Mouse (Mus musculus): ENCODE results near the gene Ngrn.

DNA sequence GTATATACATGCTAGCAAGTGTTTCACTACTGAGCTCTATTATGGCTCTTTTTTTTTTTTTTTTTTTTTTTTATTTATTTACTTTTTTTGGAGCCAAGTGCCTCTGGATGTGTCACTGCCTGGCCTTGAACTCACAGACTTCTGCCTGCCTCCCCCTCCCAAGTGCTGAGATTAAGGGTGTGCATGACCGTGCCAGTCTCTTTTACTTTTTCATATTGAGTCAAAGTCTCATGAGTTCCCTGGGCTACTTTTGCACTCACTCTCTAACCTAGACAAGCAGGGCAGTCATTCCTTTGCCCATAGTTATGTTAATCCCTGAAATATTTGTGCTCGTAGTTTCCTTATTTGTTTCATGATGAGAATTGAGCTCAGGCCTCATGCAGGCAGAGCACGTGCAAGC is 20.6 kb downstream of the Ngrn start:
- TF ChIP-seq CTCF (IDR thresholded peaks at IDR 0.05; ENCODE audit: extremely low read depth, insufficient read depth, low read length) (no peak), POLR2A (IDR thresholded peaks at IDR 0.05; ENCODE audit: extremely low read depth, insufficient read depth, low read length) (no peak)

Measured in cortical plate, adult 2 months (tissue).